Mouse (Mus musculus): ENCODE measurements around the gene Prpf6. TPM values are rescaled to one million over a fixed set of nuclear protein-coding genes. Genes with fewer than 3 reads are reported as not detected.

Gene Prpf6
- total RNA-seq, 2 experiments from 2014 or later, result 49.7 to 51.6 TPM

Small RNA genes lying within 50 kb of the gene (microRNA-seq; reads per million reads assigned to microRNA genes)
- gene Mir7006, result not detected

Other genes starting within 250 kb of the Prpf6 start
- 10 to 100 TPM; 73.9 to 83.5 TPM for gene Zgpat, start 226.9 kb upstream of the Prpf6 start, total RNA-seq (2021)
- gene Arfrp1, start 226.5 kb upstream of the Prpf6 start, total RNA-seq (2021), result 10 to 100 TPM; 57.3 to 60.3 TPM
- 10 to 100 TPM; 40.8 to 44.9 TPM for gene Lime1, start 211.8 kb upstream of the Prpf6 start, total RNA-seq (2021)
- gene Zbtb46, start 132.4 kb upstream of the Prpf6 start, total RNA-seq (2021), result 10 to 100 TPM; 16.6 to 16.8 TPM
- not detected for gene Abhd16b, start 98.7 kb upstream of the Prpf6 start, total RNA-seq (2021)
- gene Tpd52l2, start 94.7 kb upstream of the Prpf6 start, total RNA-seq (2021), result 10 to 100 TPM; 69.7 to 73.5 TPM
- gene Dnajc5, start 71.4 kb upstream of the Prpf6 start, total RNA-seq (2021), result 100 to 1,000 TPM; 288 to 305 TPM
- gene Uckl1, start 7.0 kb upstream of the Prpf6 start, total RNA-seq (2021), result 10 to 100 TPM; 66.1 to 69.2 TPM
- gene Zfp512b, start 935 bp downstream of the Prpf6 start, total RNA-seq (2021), result 100 to 1,000 TPM; 191 to 197 TPM
- gene Samd10, start 7.3 kb downstream of the Prpf6 start, total RNA-seq (2021), result 10 to 100 TPM; 43.7 to 48.7 TPM
- gene Gm29797, start 65.2 kb downstream of the Prpf6 start, total RNA-seq (2021), result under 1 TPM; 0.50 to 0.54 TPM
- gene Sox18, start 79.8 kb downstream of the Prpf6 start, total RNA-seq (2021), result 10 to 100 TPM; 13.4 to 13.5 TPM
- gene Tcea2, start 88.4 kb downstream of the Prpf6 start, total RNA-seq (2021), result 10 to 100 TPM; 57.8 to 62.4 TPM
- gene Rgs19, start 102.1 kb downstream of the Prpf6 start, total RNA-seq (2021), result 10 to 100 TPM; 39.0 to 49.4 TPM
- gene Lkaaear1, start 106.6 kb downstream of the Prpf6 start, total RNA-seq (2021), result not detected
- gene Oprl1, start 123.1 kb downstream of the Prpf6 start, total RNA-seq (2021), result 10 to 100 TPM; 73.1 to 73.8 TPM
- 10 to 100 TPM; 35.7 to 37.7 TPM for gene Myt1, start 171.5 kb downstream of the Prpf6 start, total RNA-seq (2021)
- 10 to 100 TPM; 38.0 to 40.7 TPM for gene Pcmtd2, start 246.0 kb downstream of the Prpf6 start, total RNA-seq (2021)